Mouse (Mus musculus) lung, postnatal 36 days (tissue): ENCODE measurements around the gene Ephb1.

Experiments
- DNase-seq: peaks from one replicate; pipeline ENCODE4 v3.0.0; 2022; ENCODE audit warnings: mixed read lengths

The Ephb1 gene

DNA sequence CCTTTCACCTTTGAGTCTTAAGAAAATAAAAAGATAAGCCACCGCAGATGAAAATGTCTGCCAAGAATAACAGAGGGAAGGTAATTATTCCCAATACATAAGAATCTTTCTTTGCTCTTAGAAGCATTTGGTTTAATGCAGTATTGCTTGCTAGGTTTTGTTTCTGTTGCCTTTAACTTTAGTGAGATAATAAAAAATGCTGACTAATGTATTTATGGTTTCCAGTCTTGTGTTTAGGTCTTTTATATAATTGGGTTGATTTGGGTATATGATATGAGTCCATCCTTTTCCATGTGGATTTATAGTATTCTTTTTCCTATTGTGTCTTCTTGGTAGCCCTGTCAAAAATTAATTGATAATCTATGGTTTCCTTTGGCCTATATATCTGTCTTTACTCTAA, 456.6 kb downstream of the Ephb1 start:
- no peak for DNase-seq

DNA sequence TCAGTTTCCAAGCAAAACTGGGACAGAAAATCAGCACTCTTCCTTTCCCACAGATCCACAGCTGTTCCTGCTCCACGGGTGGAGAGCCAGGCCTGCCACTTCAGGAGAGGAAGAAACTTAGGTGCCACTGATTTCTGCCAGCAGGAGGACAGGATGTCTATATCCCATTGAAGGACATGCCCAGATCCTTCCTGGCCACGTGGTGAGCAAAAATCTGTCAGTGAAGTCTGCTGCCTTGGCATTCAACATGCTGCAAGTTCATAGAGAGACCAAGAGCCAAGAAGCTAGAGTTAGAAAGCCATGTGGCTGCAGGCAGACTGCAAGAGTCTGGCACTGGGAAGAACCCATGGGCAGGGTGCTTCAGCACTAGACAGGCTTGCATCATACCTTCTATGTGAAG, 471.2 kb downstream of the Ephb1 start:
- peak; percentile 36 for DNase-seq

DNA sequence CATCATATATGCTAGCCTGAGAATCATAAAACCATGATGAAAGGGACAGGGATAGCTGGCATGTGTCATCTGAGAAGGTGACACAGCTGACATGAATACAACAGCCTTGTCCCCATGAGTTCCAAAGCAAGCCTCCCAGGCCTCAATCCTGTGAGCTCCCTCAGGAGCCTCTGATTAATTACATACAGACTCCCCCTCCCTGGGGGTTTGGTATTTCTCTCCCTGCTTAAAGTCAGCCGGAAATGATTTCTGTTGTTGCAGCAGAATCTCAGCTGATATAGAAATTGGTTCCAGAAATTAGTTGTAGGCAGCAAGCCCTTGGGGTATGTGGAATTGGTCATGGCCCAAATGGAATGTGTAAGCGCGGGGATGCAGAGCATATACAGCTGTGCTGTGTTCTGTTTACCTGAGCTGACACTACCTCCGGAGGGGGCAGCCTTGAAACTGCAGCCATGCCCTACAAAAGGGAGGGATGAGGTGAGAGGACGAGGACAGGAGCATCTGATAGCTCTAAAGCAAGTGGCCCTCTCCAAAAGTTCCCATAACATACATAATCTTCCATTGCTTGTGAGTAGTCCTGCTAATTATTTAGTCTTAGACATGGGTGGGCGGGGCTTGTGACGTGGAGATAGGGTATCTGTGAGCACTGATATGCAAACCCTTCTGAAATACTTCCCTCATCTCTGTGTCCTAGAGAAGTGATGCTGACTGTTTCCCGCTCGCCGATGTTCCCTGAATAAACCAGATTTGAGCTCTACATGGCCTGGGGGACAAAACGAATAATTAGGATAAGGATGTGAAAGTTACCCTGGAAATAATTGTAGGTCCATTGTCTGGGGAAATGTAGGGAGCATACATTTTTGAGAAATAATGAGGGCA, 477.1 kb downstream of the Ephb1 start:
- no peak for DNase-seq

GRCm38 (mm10) chr9:101875306-101875705, 479.2 kb downstream of the Ephb1 start:
- DNase-seq: no peak
